Mouse (Mus musculus): ENCODE data around the gene Gm9774. TPM values are rescaled to one million over a fixed set of nuclear protein-coding genes. Genes with fewer than 3 reads are reported as not detected.

The Gm9774 gene
- polyA plus RNA-seq, 1 experiment from 2014 or later = 11.3 TPM

DNA sequence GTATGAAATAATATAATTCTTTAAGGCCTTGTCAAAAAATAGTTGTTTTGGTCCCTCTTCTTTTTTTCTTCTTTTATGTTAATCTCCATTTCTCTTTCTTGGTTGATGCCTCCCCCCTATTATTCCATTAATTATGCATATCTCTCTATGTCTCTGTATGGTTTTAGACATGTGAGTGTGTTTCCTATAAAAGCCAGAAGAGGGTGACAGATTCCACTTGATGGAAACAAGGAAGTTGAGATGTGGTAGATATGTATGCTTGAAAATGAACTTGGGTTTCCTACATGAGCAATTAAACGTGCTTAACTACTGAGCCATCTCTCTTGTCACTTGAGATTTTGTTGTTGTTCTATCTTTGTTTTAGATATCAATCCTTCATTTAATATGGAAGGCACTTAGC, 34.9 kb downstream of the Gm9774 start:
- CTCF ChIA-PET = interaction anchor here (0.9 to 5.4 kb wide), 6 partner anchors 109 to 245 kb away, joined by 3 to 25 read pairs (median 4); no protein-coding TSS in a partner anchor
- POLR2A ChIA-PET = no interaction called here
- peak; percentile 7 for DNase-seq (ENCODE audit: low read depth, low spot score)
- in situ Hi-C loops (cut with MboI; ENCODE audit: low pct_unique_long_range_greater_than_20kb) = no loop called here
- ATAC-seq = peak; percentile 54
- peaks cover 5% of the 10 kb centered on the region for H3K27me3 ChIP-seq
- TF ChIP-seq CTCF (IDR thresholded peaks at IDR 0.05) = peak; percentile 61

GRCm38 (mm10) chr3:92385385-92385784, 43.8 kb downstream of the Gm9774 start, which contains the start of gene Sprr2h:
Gene Sprr2h, plus strand, starts transcription at chr3:92385685.
- H3K27me3 ChIP-seq = no peaks in the 10 kb centered on the region
- in situ Hi-C loops (cut with MboI; ENCODE audit: low pct_unique_long_range_greater_than_20kb) = no loop called here
- ChIA-PET POLR2A (no interaction called here), CTCF (no interaction called here)
- no peak for TF ChIP-seq CTCF (IDR thresholded peaks at IDR 0.05)
- ATAC-seq (no peak), DNase-seq (ENCODE audit: low read depth, low spot score) (no peak)

Other genes starting within 250 kb of the Gm9774 start
- not detected for gene Sprr2a1, start 213.6 kb downstream of the Gm9774 start, polyA plus RNA-seq (2021)
- 0.19 TPM for gene Sprr2a2, start 213.5 kb downstream of the Gm9774 start, polyA plus RNA-seq (2021)
- not detected for gene Sprr2a3, start 144.0 kb downstream of the Gm9774 start, polyA plus RNA-seq (2021)
- not detected for gene Sprr2b, start 112.8 kb downstream of the Gm9774 start, polyA plus RNA-seq (2021)
- not detected for gene Sprr2d, start 90.3 kb downstream of the Gm9774 start, polyA plus RNA-seq (2021)
- not detected for gene Sprr2e, start 77.3 kb downstream of the Gm9774 start, polyA plus RNA-seq (2021)
- not detected for gene Sprr2f, start 64.2 kb downstream of the Gm9774 start, polyA plus RNA-seq (2021)
- gene Sprr2h, start 43.7 kb downstream of the Gm9774 start, polyA plus RNA-seq (2021) = not detected
- gene Sprr2i, start 21.4 kb downstream of the Gm9774 start, polyA plus RNA-seq (2021) = not detected
- not detected for gene Sprr2j-ps, start 11.3 kb downstream of the Gm9774 start, polyA plus RNA-seq (2021)
- gene Sprr2k, start 3.2 kb upstream of the Gm9774 start, polyA plus RNA-seq (2021) = not detected
- gene Sprr1b, start 9.4 kb upstream of the Gm9774 start, polyA plus RNA-seq (2021) = 0.19 TPM
- gene Sprr3, start 29.3 kb upstream of the Gm9774 start, polyA plus RNA-seq (2021) = not detected
- gene Sprr1a, start 56.5 kb upstream of the Gm9774 start, polyA plus RNA-seq (2021) = 14.1 TPM
- not detected for gene Sprr4, start 71.1 kb upstream of the Gm9774 start, polyA plus RNA-seq (2021)
- not detected for gene 2310046K23Rik, start 105.1 kb upstream of the Gm9774 start, polyA plus RNA-seq (2021)
- not detected for gene Ivl, start 144.3 kb upstream of the Gm9774 start, polyA plus RNA-seq (2021)
- not detected for gene Smcp, start 159.6 kb upstream of the Gm9774 start, polyA plus RNA-seq (2021)
- gene 2210017I01Rik, start 178.1 kb upstream of the Gm9774 start, polyA plus RNA-seq (2021) = not detected
- not detected for gene Lce6a, start 192.2 kb upstream of the Gm9774 start, polyA plus RNA-seq (2021)
- gene Lce1a1, start 218.9 kb upstream of the Gm9774 start, polyA plus RNA-seq (2021) = not detected
- not detected for gene Lce1b, start 227.5 kb upstream of the Gm9774 start, polyA plus RNA-seq (2021)
- not detected for gene Lce1a2, start 240.9 kb upstream of the Gm9774 start, polyA plus RNA-seq (2021)
- not detected for gene Lce1c, start 249.8 kb upstream of the Gm9774 start, polyA plus RNA-seq (2021)